Mouse (Mus musculus): ENCODE results near the gene Egf. TPM values are rescaled to one million over a fixed set of nuclear protein-coding genes. Genes with fewer than 3 reads are reported as not detected.

Egf gene
- total RNA-seq, 2 experiments from 2014 or later: 19.3 to 19.6 TPM

DNA sequence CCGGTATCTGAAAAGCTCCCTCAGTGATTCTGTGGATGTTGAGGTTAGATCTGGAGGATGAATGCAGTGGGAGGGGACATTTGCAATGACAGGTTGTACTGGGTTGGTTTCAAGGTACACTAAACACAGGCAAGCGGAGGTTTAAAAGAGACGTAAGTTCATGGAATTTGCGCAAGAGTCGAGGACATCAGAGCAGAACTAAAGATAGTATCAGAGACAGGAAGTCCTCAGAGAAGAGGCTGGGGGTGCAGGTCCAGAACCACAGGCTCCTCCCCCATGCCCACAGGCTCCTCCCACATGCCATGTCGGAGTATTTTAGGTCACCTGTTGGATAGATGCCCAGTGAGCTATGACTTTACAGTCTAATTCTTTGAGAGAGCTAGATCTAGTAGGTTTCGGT lies 96.3 kb downstream of the Egf start:
- intact Hi-C loops (cut with DNase I): no loop called here
- no peak overlapping the region for H3K4me3 ChIP-seq
- DNase-seq: no peak
- no peak overlapping the region for H3K27ac ChIP-seq
- no peak for TF ChIP-seq CTCF (IDR thresholded peaks at IDR 0.05)

DNA sequence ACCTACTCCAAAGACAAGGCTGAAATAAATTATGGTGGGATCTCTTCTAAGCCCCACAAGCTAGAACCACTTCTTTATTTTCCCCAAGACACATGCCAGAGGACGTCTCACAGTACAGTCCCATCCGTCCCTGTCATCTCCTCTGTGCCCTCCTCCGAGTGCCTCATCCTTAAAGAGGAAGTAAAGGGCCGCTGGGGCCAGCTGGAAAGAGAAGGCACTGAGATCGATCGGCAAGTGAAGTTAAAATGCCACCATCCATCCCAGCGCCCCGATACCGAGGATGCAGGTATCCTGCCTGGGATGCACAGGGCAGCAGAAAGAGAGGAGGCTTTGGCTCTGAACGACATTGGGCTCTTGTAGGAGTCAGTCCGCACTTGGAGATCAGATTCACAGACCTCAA lies 97.3 kb downstream of the Egf start:
- no peak overlapping the region for H3K27ac ChIP-seq
- H3K4me3 ChIP-seq: no peak overlapping the region
- no peak for DNase-seq
- intact Hi-C loops (cut with DNase I): no loop called here
- TF ChIP-seq CTCF (IDR thresholded peaks at IDR 0.05): no peak

DNA sequence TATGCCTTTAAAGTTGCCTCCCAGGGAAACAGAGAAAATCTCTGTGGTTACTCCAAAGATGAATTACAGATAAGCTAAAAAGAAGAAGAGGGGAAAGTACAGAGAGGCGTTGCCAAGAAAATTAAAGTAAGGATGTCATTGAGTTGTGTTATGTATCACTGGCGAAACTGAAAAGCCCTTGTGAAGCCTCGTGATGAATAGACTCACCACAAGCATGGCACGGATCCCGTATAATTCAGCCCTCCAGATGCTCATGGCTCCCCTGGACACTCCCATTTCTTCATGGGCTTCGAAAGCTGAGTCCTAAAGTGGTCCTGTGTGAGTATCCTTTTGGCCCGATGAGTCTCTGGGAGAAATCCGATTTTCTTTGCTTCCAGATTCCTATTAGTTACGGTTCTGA lies 97.9 kb downstream of the Egf start:
- TF ChIP-seq CTCF (IDR thresholded peaks at IDR 0.05): no peak
- intact Hi-C loops (cut with DNase I): no loop called here

DNA sequence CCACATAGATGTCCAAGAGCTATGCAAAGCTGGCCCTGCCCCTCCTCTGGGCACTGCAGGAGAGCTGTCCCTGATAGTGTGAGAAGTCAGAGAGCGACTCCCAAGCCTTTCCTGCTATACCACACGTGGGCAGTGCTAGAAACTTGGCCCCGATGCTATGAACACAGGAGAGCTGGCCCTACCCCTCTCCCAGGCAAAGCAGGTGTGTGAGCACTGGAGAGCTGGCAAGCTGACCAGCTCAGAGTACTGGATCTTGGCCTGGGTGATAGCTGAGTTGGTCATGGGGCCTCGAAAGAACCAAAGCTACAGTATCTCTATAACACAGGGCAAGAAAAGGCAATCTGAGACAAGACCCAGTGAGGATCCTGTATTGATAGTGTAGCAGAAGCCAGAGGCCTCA lies 98.6 kb downstream of the Egf start:
- H3K4me3 ChIP-seq: no peak overlapping the region
- intact Hi-C loops (cut with DNase I): no loop called here
- H3K27ac ChIP-seq: no peak overlapping the region
- no peak for TF ChIP-seq CTCF (IDR thresholded peaks at IDR 0.05)
- no peak for DNase-seq

More for the DNA sequence above, 97.9 kb downstream of the Egf start:
- Histone ChIP-seq H3K4me3 (no peak overlapping the region), H3K27ac (no peak overlapping the region)
- no peak for DNase-seq

DNA sequence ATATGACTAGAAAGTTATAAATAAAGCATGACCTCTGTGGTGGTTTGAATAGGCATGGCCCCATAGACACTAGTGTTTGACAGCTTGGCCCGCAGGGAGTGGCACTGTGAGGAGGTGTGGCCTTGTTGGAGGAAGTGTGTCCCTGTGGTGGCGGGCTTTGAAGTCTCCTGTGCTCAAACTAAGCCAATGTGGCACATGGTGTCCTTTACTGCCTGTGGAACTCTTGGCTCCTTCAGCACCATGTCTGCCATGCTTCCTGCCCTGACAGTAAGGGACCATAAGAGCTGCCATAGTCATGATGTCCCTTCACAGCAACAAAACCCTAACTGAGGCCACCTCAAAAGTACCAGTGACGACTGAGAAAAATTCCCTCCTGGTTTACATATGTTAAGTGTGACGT lies 102.6 kb downstream of the Egf start:
- no peak overlapping the region for H3K27ac ChIP-seq
- TF ChIP-seq CTCF (IDR thresholded peaks at IDR 0.05): no peak
- intact Hi-C loops (cut with DNase I): no loop called here

DNA sequence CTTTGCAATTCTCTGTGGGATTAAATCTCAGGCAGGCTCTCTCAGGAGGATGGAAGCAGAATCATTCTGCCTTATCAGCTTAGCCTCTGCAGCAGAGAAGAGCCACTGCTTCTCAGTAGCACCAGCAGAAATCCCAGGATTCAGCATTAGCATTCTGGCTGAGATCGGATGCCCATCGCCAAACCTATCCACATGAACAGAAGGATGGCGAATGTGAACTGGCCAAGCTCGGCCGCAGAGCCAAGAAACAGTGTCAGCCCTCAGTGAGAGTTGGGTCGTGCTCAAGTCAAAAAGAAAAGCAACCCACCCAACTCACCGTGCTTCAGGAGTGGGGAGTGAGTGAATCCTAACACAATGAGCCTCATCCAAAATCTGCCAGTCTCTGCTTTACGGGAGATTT lies 103.4 kb downstream of the Egf start:
- DNase-seq: no peak
- Histone ChIP-seq H3K27ac (no peak overlapping the region), H3K4me3 (no peak overlapping the region)
- intact Hi-C loops (cut with DNase I): no loop called here
- no peak for TF ChIP-seq CTCF (IDR thresholded peaks at IDR 0.05)

More for the DNA sequence above, 102.6 kb downstream of the Egf start:
- no peak overlapping the region for H3K4me3 ChIP-seq
- DNase-seq: no peak

DNA sequence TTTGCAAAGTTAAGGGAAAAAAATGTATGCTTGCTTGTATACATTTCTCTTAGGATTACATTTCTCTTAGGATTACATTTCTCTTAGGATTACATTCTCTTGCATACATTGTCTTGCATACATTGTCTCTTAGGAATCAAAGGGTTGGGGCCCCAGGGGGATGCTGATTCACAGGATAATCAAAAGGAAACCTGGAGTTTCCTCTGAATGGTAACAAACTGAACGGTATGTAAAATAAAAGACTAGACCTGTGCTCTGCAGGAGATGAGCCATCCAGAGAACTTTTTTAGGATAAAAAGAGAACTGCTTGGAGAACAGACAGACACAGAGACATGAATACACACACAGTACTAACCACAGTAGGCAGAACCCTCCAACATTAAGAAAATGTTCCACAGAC lies 104.2 kb downstream of the Egf start:
- H3K27ac ChIP-seq: no peak overlapping the region
- intact Hi-C loops (cut with DNase I): no loop called here
- no peak for DNase-seq
- TF ChIP-seq CTCF (IDR thresholded peaks at IDR 0.05): no peak
- no peak overlapping the region for H3K4me3 ChIP-seq

DNA sequence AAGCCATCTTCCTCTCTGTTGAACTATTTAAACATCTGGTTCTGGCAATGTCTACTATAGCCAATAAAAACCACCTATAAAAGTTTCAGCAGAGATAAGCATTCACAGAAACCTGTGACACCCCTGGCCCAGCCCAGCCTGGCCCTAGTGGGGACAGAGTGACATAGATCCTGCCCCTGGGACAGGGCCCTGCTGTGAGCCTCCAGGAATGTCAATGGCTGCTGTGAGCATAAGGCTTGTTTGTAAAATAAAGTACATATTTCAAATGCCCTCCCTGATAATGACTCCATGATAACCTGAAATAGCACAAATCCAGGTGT lies 104.9 kb downstream of the Egf start:
- H3K4me3 ChIP-seq: no peak overlapping the region
- intact Hi-C loops (cut with DNase I): no loop called here
- TF ChIP-seq CTCF (IDR thresholded peaks at IDR 0.05): no peak
- no peak overlapping the region for H3K27ac ChIP-seq
- DNase-seq: no peak

DNA sequence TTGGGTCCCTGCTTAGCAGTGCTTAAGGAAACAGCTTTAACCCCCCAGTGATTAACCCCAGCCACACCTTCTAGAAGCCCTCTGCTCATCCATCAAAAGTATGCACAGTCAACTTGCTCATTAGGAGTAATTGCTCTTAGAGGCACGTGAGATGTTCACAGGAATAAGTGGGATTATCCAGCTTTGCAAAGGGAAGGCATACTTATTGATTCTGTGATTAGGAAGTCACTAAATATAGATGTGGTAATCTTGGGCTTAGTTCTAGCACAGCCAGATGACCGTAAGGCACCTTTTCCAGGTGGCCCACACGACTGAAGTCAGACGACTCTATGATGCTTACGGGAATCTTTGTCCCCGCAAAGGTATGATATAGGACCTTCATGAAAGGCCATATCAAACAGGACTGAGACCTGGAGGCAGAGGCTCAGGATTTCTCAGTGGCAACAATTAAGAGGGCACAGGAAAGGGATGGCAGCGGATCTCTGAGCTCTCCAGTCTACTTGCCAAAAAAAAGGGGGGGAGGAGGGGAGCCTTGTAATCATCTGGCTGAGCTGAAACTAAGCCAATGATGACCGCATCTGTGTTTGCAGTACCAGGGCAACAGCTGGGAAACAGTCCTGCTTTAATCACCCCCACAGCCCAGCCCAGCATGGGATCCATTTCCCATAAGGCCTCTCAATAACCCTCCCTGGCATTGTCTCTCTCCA lies 105.4 kb downstream of the Egf start:
- no peak overlapping the region for H3K4me3 ChIP-seq
- peak; percentile 45 for DNase-seq
- H3K27ac ChIP-seq: no peak overlapping the region
- TF ChIP-seq CTCF (IDR thresholded peaks at IDR 0.05): no peak
- intact Hi-C loops (cut with DNase I): no loop called here

DNA sequence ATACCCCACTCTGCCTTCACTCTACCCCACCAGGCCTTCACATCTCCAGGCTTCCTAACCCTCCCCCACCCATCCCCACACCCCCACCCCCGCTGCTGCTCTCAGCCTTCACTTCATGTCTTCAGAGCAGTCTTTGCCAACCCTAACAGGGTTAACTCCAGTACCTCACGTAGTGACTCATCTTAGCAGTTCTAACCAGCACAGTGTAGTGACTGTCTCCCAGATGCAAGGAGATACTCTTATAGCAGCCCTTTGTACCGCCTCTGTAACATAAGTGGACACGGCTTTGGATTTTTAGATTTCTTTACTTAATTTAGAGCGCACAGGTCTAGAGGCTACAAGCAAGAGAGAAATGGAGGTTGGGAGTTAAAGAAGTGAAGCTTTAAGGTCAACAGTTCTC lies 106.5 kb downstream of the Egf start:
- Histone ChIP-seq H3K4me3 (no peak overlapping the region), H3K27ac (no peak overlapping the region)
- intact Hi-C loops (cut with DNase I): no loop called here
- DNase-seq: no peak
- TF ChIP-seq CTCF (IDR thresholded peaks at IDR 0.05): no peak

DNA sequence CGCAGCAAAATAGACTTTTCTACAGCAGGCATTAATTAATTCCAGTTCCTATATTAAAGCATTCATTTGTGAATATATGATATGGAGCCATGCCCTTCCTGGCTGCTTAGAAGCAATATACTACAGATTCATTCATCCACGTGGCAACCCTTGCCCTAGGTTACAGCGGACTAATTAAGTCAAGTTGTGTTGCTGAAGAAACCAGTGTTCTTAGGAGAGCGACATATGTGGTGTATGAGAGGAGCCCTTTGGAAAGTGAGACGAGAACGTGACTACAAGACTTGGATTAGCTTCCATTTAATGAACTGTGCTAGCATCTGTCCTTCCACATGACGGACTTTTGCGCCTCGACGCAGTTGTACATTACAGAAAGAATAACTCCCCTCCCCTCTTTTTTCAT lies 107.8 kb downstream of the Egf start:
- no peak overlapping the region for H3K4me3 ChIP-seq
- intact Hi-C loops (cut with DNase I): no loop called here
- TF ChIP-seq CTCF (IDR thresholded peaks at IDR 0.05): no peak
- DNase-seq: no peak
- no peak overlapping the region for H3K27ac ChIP-seq

DNA sequence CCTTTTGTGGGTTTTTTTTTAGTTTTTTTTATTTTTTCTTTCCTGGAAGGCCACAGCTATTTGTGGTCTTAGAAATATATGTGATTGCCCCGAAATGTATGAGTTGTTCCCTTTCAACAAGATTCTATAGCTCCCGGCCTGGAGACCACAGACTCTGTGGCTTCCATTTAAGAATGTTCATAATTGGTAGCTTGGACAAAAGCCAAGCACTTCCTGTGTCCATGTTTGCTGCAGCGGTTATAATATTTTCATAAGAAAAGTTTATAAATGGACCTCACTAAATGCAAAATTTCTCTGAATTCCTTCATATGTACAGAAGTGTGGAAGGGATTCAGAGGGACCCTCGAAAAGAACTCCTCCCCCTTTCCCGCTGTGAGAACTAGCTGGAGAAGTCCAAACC lies 108.3 kb downstream of the Egf start:
- no peak for DNase-seq
- TF ChIP-seq CTCF (IDR thresholded peaks at IDR 0.05): no peak
- intact Hi-C loops (cut with DNase I): no loop called here
- Histone ChIP-seq H3K4me3 (no peak overlapping the region), H3K27ac (no peak overlapping the region)

DNA sequence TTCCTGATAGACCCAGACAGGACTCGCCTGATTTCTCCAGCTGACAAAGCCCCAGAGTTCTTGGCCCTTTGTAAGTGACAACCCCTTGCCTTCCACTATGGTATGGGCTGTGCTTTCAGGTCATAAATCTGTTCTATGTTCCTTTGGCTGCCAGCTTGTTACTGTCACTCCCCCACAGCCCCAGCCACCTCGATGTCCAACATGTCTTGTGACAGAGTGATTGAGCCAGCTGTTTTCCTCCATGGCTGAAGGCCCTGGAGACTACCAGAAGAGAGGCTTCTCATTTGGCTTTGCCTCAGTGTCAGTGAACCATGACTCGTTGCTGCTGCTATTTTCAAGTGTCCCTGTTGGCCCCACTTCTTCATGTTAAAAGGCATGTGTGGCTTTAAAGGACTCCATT lies 109.7 kb downstream of the Egf start:
- Histone ChIP-seq H3K27ac (no peak overlapping the region), H3K4me3 (no peak overlapping the region)
- peak; percentile 52 for DNase-seq
- no peak for TF ChIP-seq CTCF (IDR thresholded peaks at IDR 0.05)
- intact Hi-C loops (cut with DNase I): no loop called here

DNA sequence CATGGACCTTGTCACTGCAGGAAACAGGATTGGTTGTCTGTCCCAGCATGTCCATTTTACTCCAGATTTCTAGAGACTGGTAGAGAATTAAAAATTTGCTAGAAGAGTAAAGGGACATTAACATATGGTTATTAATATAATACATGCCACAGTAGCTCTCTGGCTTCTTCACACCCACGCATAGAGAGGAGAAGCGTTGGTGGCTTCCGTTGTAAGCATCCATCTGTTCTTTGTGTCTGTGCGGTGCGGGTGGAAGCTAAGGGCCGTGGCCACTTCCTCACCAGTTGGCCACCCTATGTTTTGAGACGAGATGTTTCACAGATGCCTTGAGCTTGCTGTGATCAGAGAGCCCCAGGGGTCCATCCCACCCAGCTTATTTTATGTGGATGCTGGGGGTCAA lies 113.5 kb downstream of the Egf start:
- intact Hi-C loops (cut with DNase I): no loop called here
- H3K27ac ChIP-seq: no peak overlapping the region
- TF ChIP-seq CTCF (IDR thresholded peaks at IDR 0.05): no peak

More for the DNA sequence above, 113.5 kb downstream of the Egf start:
- H3K4me3 ChIP-seq: no peak overlapping the region
- no peak for DNase-seq

Measured in gastrocnemius, adult 2 months (tissue).